ENCODE assay signal across 8 mouse cellular contexts in the genomic region with DNA sequence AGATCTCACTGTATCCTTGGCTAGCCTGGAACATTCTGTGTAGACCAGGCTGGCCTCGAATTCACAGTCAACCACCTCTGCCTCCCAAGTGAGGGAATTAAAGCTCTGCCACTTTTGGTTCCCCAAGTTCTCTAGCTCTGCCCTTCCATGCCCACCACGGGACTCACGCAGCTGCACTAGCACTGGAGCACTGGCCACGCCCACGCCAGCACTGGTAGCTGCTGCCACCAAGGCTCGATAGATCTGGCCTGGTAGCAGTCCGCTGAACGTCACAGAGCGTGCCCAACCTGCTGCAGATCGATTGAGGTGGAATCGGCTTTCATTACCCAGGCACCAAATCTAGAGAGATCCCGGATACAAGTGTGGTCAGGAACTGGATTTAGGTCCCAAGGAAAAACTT. TPM values are rescaled to one million over a fixed set of nuclear protein-coding genes. Genes with fewer than 3 reads are reported as not detected.
DNase-seq lines count a peak whose midpoint lies in the region; ATAC-seq lines count a peak whose summit lies in the region.

No protein-coding gene starts in this region.

- H3K4me1 ChIP-seq in forebrain, embryonic 11.5 days (replicated peaks; ENCODE audit: control insufficient read depth, insufficient read depth, low read length) = 0 out of 2 replicates have a peak, but pooled peaks cover 2% of the 10 kb centered on the region
- H3K4me1 ChIP-seq in midbrain, embryonic 10.5 days = peaks cover 11% of the 10 kb centered on the region

- peak; percentile 53 for ATAC-seq in forebrain, embryonic 11.5 days (replicated peaks; ENCODE audit: low FRiP score)

- peak overlapping the region; percentile 39; the same call in 1 of the 2 replicates for H3K4me2 ChIP-seq in forebrain, embryonic 11.5 days (ENCODE audit: low read depth, low read length, severe bottlenecking)

- H3K36me3 ChIP-seq in forebrain, embryonic 11.5 days (ENCODE audit: control insufficient read depth, insufficient read depth, low read length) = no peaks in the 10 kb centered on the region
- no peaks in the 10 kb centered on the region for H3K36me3 ChIP-seq in midbrain, embryonic 10.5 days

- H3K9me3 ChIP-seq in forebrain, embryonic 11.5 days (ENCODE audit: control insufficient read depth, low read length) = no peaks in the 10 kb centered on the region
- no peaks in the 10 kb centered on the region for H3K9me3 ChIP-seq in midbrain, embryonic 10.5 days (replicated peaks)

- no peak overlapping the region for H3K27ac ChIP-seq in forebrain, embryonic 11.5 days (ENCODE audit: low read depth, low read length)
- no peak overlapping the region for H3K27ac ChIP-seq in midbrain, embryonic 10.5 days (replicated peaks)

- H3K4me3 ChIP-seq in forebrain, embryonic 11.5 days (ENCODE audit: low read depth, low read length) = no peak overlapping the region
- H3K4me3 ChIP-seq in midbrain, embryonic 10.5 days = peak overlapping the region; percentile 47

- no peak overlapping the region for H3K9ac ChIP-seq in forebrain, embryonic 11.5 days (ENCODE audit: low read length)

- peak; percentile 60 for DNase-seq in retina, postnatal 1 day
- no peak for DNase-seq in retina, embryonic 14.5 days (ENCODE audit: low spot score)
- DNase-seq in forebrain, embryonic 11.5 days (ENCODE audit: low spot score) = no peak
- peak; percentile 53 to 72 for DNase-seq in kidney, postnatal 4 days
- DNase-seq in midbrain, embryonic 10.5 days (ENCODE audit: low spot score) = no peak
- no peak for DNase-seq in right cerebral cortex, postnatal 10 days (ENCODE audit: low spot score in 2 of 2)
- DNase-seq in ovary, postnatal 10 days (ENCODE audit: low spot score) = no peak
- DNase-seq in c-Kit-positive CD71-positive TER-119-positive erythroid progenitor cells, embryonic 14.5 days (ENCODE audit: low spot score) = no peak

- peaks cover 4% of the 10 kb centered on the region; the same call in 1 of the 2 replicates for H3K27me3 ChIP-seq in forebrain, embryonic 11.5 days (ENCODE audit: control insufficient read depth, insufficient read depth, low read length)
- H3K27me3 ChIP-seq in midbrain, embryonic 10.5 days (ENCODE audit: low read depth, poor library complexity, severe bottlenecking) = peaks cover 80% of the 10 kb centered on the region

- 37% methylated on average over 12 of the region's 12 CpGs for WGBS in forebrain, embryonic 11.5 days
- 25% methylated on average over 12 of the region's 12 CpGs for WGBS in midbrain, embryonic 10.5 days

RNA-seq across cellular contexts. Expression of a gene that starts 11.8 kb away (rescaled TPM):
- polyA plus RNA-seq in forebrain, embryonic 11.5 days (2014; fragmentation: Nextera tagmentation; extraction: Ambion mirVana) = 19.5 and 19.6 TPM in 2 replicates
- 13.1 and 36.6 TPM in 2 replicates for polyA plus RNA-seq in midbrain, embryonic 10.5 days (2016; fragmentation: Nextera tagmentation; extraction: Ambion mirVana)

RNA-seq across cellular contexts. Expression of a gene that starts 19.5 kb away (rescaled TPM):
- polyA plus RNA-seq in forebrain, embryonic 11.5 days (2014; fragmentation: Nextera tagmentation; extraction: Ambion mirVana) = 6.6 and 7.0 TPM in 2 replicates
- polyA plus RNA-seq in midbrain, embryonic 10.5 days (2016; fragmentation: Nextera tagmentation; extraction: Ambion mirVana) = 5.6 and 6.0 TPM in 2 replicates

RNA-seq across cellular contexts. Expression of a gene that starts 54.1 kb away (rescaled TPM):
- polyA plus RNA-seq in forebrain, embryonic 11.5 days (2014; fragmentation: Nextera tagmentation; extraction: Ambion mirVana) = 0.07 and 0.09 TPM in 2 replicates
- 0.04 and 0.05 TPM in 2 replicates for polyA plus RNA-seq in midbrain, embryonic 10.5 days (2016; fragmentation: Nextera tagmentation; extraction: Ambion mirVana)

Comparison
In these comparisons a context has a peak if more than half of its experiments do, and no peak if none do; other contexts are left out.
1. DNase-seq: peak in retina, postnatal 1 day (single experiment) and kidney, postnatal 4 days (2 of 2); none in retina, embryonic 14.5 days (single experiment), forebrain, embryonic 11.5 days (single experiment), midbrain, embryonic 10.5 days (single experiment), right cerebral cortex, postnatal 10 days (0 of 2), ovary, postnatal 10 days (single experiment) and c-Kit-positive CD71-positive TER-119-positive erythroid progenitor cells, embryonic 14.5 days (single experiment).